Mouse (Mus musculus) E14TG2a.4 (cell line): Measurements from ENCODE around the gene Usp4.

Experiments
- CTCF ChIP-seq: conservative IDR thresholded peaks from 2 replicates; pipeline ENCODE4 v1.5.1; 2014; ENCODE audit warnings: low read length
- NANOG ChIP-seq: IDR thresholded peaks from 2 replicates; pipeline ENCODE4 v1.6.1; 2014; ENCODE audit warnings: borderline replicate concordance, low read length, mixed read lengths
- POU5F1 ChIP-seq: IDR thresholded peaks from 2 replicates; pipeline ENCODE4 v1.6.1; 2014; ENCODE audit warnings: low read length, borderline replicate concordance

GRCm38 (mm10) chr9:108347540-108348289 lies at the start of gene Usp4:
- TF ChIP-seq CTCF (no peak), NANOG (no peak), POU5F1 (no peak)
